Mouse (Mus musculus) stomach, postnatal 0 days (tissue): ENCODE data around the gene Pex6.

ENCODE experiments used
- CTCF ChIP-seq: IDR thresholded peaks from 2 replicates; pipeline ENCODE4 v1.5.1; 2016; ENCODE audit warnings: antibody characterized with exemption, low read depth, mild to moderate bottlenecking, moderate library complexity
- EP300 ChIP-seq: optimal IDR thresholded peaks from 2 replicates; pipeline ENCODE3; 2016; ENCODE audit warnings: antibody characterized with exemption

DNA sequence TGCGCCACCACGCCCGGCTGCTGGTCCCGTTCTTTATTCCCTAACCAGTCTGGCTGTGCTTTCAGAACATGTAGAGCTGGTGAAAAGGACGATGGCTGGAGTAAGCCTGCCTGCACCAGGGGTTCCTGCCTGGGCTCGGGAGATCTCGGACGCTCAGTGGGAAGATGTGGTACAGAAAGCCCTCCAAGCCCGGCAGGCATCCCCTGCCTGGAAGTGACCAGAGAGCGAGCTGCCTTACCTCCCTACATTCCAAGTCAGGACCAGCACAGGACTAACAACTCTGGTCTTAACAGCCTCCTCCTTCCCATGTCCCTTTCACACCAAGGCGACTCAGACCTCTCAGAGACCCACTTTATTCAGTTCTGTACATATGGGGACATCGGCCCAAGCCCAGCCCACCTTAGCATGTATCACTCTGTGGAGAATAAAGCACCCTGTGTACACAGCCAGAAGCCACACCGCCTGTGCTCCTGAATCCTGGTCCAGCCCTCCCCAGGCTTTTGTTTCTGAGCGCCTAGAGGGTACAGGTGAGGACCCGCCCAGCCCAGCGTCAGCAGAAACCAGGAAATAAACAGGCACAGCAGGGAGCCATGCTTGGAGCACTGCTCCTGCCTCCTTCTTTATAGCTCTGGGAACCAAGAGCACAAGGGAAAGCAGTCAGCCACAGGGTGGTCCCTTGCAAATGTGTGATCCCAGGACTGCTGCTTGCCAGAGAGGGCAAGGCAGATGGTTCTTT lies 28.4 kb upstream of the Pex6 start:
- TF ChIP-seq EP300 (no peak), CTCF (no peak)
